Mouse (Mus musculus): ENCODE measurements around the gene Gpat3.

DNA sequence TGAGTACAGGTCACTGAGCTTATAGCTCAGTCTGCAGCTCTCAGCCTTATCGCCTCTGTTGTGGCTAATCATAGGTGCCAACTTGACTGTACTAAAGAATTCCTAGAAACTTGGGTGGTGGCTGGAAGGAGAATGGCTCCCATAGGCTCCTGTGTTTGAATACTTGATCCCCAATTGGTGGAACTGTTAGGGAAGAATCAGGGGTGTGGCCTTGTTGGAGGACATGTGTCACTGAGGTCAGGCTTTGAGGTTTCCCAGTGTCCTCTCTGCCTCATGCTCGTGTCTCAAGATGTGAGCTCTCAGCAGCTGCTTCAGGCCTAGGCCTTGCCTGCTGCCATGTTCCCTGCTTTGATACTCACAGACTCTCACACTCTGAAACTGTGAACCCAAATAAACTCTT is 11.7 kb upstream of the Gpat3 start:
- TF ChIP-seq CTCF (IDR thresholded peaks at IDR 0.05; ENCODE audit: low read depth): no peak
- TF ChIP-seq EP300 (IDR thresholded peaks at IDR 0.05; ENCODE audit: low read depth): no peak

Measured in heart, postnatal 0 days (tissue).